Mouse (Mus musculus) midbrain, embryonic 13.5 days (tissue): ENCODE measurements around the gene Gldc. TPM values are rescaled to one million over a fixed set of nuclear protein-coding genes. Genes with fewer than 3 reads are reported as not detected.
A peak's percentile ranks its signal among the peaks of the same experiment; 100 is the strongest.

Experiments
- ATAC-seq: fragments of 200-750 bp; cut with Nextera tagmentation; 2 replicates; pipeline ENCODE4 v1.8.0; 2017; ENCODE audit warnings: mild to moderate bottlenecking, moderate TSS enrichment, moderate library complexity
- H3K27ac ChIP-seq: fragments of 300-500 bp; sonication (generic); 2 replicates; pipeline ENCODE4 v1.5.1; 2015; ENCODE audit warnings: inconsistent platforms, mild to moderate bottlenecking, moderate library complexity
- H3K27me3 ChIP-seq: fragments of 300-500 bp; sonication (generic); 2 replicates; pipeline ENCODE4 v1.6.1; 2015; ENCODE audit warnings: mild to moderate bottlenecking, inconsistent platforms
- H3K36me3 ChIP-seq: fragments of 300-500 bp; sonication (generic); 2 replicates; pipeline ENCODE4 v1.6.1; 2015; ENCODE audit warnings: mild to moderate bottlenecking, inconsistent platforms
- H3K4me1 ChIP-seq: fragments of 300-500 bp; sonication (generic); replicated peaks from 2 replicates; pipeline ENCODE4 v1.6.1; 2015; ENCODE audit warnings: inconsistent platforms
- H3K4me2 ChIP-seq: fragments of 300-500 bp; sonication (generic); replicated peaks from 2 replicates; pipeline ENCODE4 v1.6.1; 2015; ENCODE audit warnings: moderate library complexity, mild to moderate bottlenecking, inconsistent platforms
- H3K4me3 ChIP-seq: fragments of 300-500 bp; sonication (generic); replicated peaks from 2 replicates; pipeline ENCODE4 v1.5.1; 2015; ENCODE audit warnings: mild to moderate bottlenecking, inconsistent platforms
- H3K9ac ChIP-seq: fragments of 300-500 bp; sonication (generic); replicated peaks from 2 replicates; pipeline ENCODE4 v1.6.1; 2015; ENCODE audit warnings: mild to moderate bottlenecking, inconsistent platforms
- H3K9me3 ChIP-seq: fragments of 300-500 bp; sonication (generic); 2 replicates; pipeline ENCODE4 v1.6.1; 2016; ENCODE audit warnings: mild to moderate bottlenecking, inconsistent platforms
- WGBS: fragments of 180-500 bp; shearing (Covaris S2); methylation state at CpG from one replicate; pipeline ENCODE4 v1.1.7; 2015; 5-methylcytosine and 5-hydroxymethylcytosine counted together
- polyA plus RNA-seq: library from polyadenylated mRNA; unstranded; fragments of >200 nt; fragmentation: Nextera tagmentation; extraction: Ambion mirVana; gene quantifications from 2 replicates; pipeline ENCODE4 v1.2.1, GENCODE M21; 2015

The Gldc gene
- polyA plus RNA-seq, 1 experiment from 2014 or later = 11.4 TPM

- Histone ChIP-seq H3K4me3 (no peak overlapping the region), H3K27me3 (no peaks in the 10 kb centered on the region), H3K9me3 (no peaks in the 10 kb centered on the region), H3K4me2 (no peak overlapping the region), H3K27ac (no peak overlapping the region), H3K36me3 (no peaks in the 10 kb centered on the region), H3K9ac (no peak overlapping the region), H3K4me1 (no peaks in the 10 kb centered on the region)
- ATAC-seq = no peak
- 85% methylated on average over 2 of the region's 2 CpGs for WGBS
Observed at GRCm38 (mm10) chr19:30185536-30185935, 10.3 kb upstream of the Gldc start.

GRCm38 (mm10) chr19:30179979-30180378 is 4.8 kb upstream of the Gldc start:
- H3K27ac ChIP-seq = no peak overlapping the region
- H3K9ac ChIP-seq = no peak overlapping the region
- H3K27me3 ChIP-seq = 0 out of 2 replicates have a peak, but pooled peaks cover 7% of the 10 kb centered on the region
- ATAC-seq = no peak
- no peaks in the 10 kb centered on the region for H3K36me3 ChIP-seq
- H3K4me1 ChIP-seq = 0 out of 2 replicates have a peak, but pooled peaks cover 3% of the 10 kb centered on the region
- no peaks in the 10 kb centered on the region for H3K9me3 ChIP-seq
- H3K4me2 ChIP-seq = no peak overlapping the region
- H3K4me3 ChIP-seq = no peak overlapping the region
- 97% methylated on average over 1 of the region's 1 CpGs for WGBS

DNA sequence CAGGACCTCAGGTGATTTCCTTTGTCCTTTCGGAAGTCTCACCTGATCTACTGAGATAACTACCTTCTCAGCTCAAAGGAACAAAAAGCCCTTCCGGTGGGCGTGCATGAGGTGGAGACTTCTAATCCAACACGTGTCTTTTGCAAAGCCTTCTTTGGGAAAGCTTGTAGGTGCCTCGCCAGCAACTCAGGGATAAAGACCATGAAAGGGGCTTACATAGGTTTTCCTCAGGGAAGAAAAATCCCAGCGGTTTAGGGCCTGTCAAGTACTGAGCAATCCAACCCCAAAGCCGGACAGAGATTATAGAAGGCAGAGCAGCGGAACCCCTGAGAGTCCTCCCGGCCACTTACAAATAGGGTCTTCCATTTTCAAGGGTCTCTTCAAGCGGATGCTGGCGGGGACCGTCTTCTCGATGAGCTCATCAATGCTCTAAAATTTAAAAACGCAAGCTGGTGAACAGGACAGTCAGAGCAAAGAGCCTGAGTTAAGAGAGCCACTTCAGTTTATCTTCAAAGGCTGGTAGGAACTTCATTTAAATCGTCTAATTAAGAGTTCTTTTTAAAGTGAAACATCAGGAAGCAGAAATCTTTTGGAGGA is 1.1 kb downstream of the Gldc start:
- Histone ChIP-seq H3K36me3 (no peaks in the 10 kb centered on the region), H3K27ac (no peak overlapping the region), H3K4me2 (peak overlapping the region; percentile 95), H3K4me3 (peak overlapping the region; percentile 57), H3K9ac (peak overlapping the region; percentile 71), H3K27me3 (peaks cover 20% of the 10 kb centered on the region), H3K9me3 (no peaks in the 10 kb centered on the region), H3K4me1 (peaks cover 14% of the 10 kb centered on the region)
- 2% methylated on average over 15 of the region's 15 CpGs for WGBS
- no peak for ATAC-seq

GRCm38 (mm10) chr19:30171346-30172055 is 3.7 kb downstream of the Gldc start:
- WGBS = 72% methylated on average over 8 of the region's 8 CpGs
- no peaks in the 10 kb centered on the region for H3K9me3 ChIP-seq
- ATAC-seq = no peak

DNA sequence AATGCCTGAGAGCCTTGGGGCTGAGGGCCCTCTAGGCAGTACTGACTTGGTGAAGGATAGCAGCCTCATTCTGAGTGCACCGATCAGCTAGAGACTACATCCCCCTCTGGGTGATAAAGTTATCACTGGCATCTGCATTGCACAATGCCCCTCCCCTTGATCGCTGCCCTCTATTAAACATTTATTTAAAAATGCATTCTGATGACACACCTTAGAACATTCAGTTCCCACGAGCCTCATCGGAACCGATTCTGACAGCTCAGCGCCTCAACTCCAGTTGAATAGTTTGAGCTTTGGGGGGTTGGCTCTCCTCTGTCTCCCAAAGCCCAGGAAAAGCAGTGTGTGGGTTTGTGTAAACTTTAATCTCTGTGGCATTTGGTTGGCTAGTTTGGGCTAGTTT is 4.9 kb downstream of the Gldc start:
- ATAC-seq = no peak
- H3K9ac ChIP-seq = no peak overlapping the region
- H3K9me3 ChIP-seq = no peaks in the 10 kb centered on the region
- H3K27me3 ChIP-seq = peaks cover 13% of the 10 kb centered on the region
- H3K27ac ChIP-seq = no peak overlapping the region
- H3K4me1 ChIP-seq = peaks cover 11% of the 10 kb centered on the region
- H3K4me2 ChIP-seq = no peak overlapping the region
- H3K36me3 ChIP-seq = no peaks in the 10 kb centered on the region
- WGBS = 89% methylated on average over 6 of the region's 6 CpGs
- H3K4me3 ChIP-seq = no peak overlapping the region

More at GRCm38 (mm10) chr19:30171346-30172055, 3.7 kb downstream of the Gldc start:
- Histone ChIP-seq H3K4me1 (peaks cover 14% of the 10 kb centered on the region), H3K27me3 (peaks cover 20% of the 10 kb centered on the region), H3K36me3 (no peaks in the 10 kb centered on the region), H3K27ac (no peak overlapping the region), H3K9ac (no peak overlapping the region), H3K4me3 (no peak overlapping the region), H3K4me2 (no peak overlapping the region)

DNA sequence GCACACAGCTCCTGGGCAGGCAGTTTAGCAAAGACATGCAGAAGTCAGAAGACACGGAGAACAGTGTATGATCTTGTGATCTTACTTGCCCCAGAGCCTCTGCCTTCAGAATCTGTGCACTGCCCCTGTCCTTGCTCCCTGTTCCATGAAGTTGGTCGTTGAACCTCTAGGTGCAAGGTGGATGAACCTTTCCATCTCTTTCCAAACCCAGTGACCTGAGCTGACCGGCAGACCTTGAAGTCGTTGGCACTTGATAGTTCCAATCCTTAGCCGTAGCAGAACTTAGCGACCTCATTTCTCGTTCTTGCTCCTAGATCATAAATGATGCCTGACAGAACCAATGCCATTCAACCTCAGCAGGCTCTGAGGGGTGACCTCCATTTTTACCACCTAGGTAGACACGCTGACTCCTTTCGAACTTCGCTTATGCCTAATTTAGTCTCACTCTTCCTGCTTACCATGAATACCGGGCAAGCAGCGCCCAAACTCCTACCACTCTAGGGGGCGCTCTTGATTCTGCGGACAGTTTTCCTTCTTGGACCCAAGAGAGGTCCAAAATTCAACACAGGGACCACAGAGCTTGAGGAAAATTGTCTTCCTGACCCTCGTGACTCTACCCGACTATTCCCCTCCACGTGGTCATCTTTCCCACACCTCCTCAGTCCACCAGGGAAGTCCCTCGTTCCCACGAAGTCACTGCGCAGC is 8.3 kb downstream of the Gldc start:
- Histone ChIP-seq H3K27ac (no peak overlapping the region), H3K9ac (no peak overlapping the region), H3K36me3 (no peaks in the 10 kb centered on the region), H3K4me2 (no peak overlapping the region), H3K9me3 (no peaks in the 10 kb centered on the region), H3K4me3 (no peak overlapping the region), H3K27me3 (no peaks in the 10 kb centered on the region), H3K4me1 (no peaks in the 10 kb centered on the region)
- WGBS = 92% methylated on average over 20 of the region's 20 CpGs
- no peak for ATAC-seq

GRCm38 (mm10) chr19:30164228-30164627 is 11.0 kb downstream of the Gldc start:
- WGBS = 88% methylated on average over 2 of the region's 2 CpGs
- no peaks in the 10 kb centered on the region for H3K27me3 ChIP-seq
- no peaks in the 10 kb centered on the region for H3K36me3 ChIP-seq
- H3K27ac ChIP-seq = no peak overlapping the region
- ATAC-seq = no peak
- H3K9me3 ChIP-seq = no peaks in the 10 kb centered on the region
- no peak overlapping the region for H3K4me3 ChIP-seq
- H3K9ac ChIP-seq = no peak overlapping the region
- no peak overlapping the region for H3K4me2 ChIP-seq
- peaks cover 4% of the 10 kb centered on the region; the same call in 1 of the 2 replicates for H3K4me1 ChIP-seq

DNA sequence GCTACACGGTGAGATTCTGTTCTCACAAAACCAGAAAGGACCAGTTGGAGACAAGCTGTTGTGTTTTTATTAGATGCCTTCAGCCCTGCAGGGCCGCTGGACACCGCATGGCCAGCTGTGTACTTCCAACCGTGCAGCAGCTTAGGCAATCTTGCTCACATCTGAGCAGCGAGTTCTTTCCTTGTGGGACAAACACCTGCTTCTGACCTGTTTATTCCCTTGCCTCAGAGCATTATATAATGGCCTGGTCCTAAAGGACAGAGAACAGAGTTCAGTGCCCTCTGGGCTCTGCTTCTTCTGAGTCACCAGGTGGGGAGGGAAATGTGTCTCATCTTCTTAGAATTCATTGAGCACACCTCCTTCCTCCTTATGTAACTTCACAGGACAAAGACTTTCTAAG is 12.4 kb downstream of the Gldc start:
- ATAC-seq = no peak

DNA sequence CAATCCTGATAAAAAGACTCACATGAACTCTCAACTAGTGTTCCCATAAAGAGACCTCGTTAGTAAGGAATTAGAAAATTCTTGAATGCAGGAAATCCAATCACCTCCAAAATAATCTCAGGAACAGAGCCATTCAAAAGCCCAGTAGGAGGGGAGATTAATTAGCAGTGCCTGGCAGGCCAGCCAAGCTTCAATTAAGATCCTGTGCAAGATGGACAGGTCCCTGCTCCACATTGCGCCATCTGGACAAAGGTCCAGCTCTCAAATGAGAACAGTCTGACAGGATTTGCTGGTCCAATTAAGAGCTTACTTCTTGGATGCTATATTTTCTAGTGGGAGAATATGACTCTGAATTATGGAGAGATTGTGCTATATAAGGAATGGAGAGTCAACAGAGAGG is 15.2 kb downstream of the Gldc start:
- H3K27me3 ChIP-seq = no peaks in the 10 kb centered on the region
- ATAC-seq = 0 out of 2 replicates have a peak, but pooled peaks have one; percentile 21
- no peak overlapping the region for H3K9ac ChIP-seq
- no peaks in the 10 kb centered on the region for H3K36me3 ChIP-seq
- WGBS = 17% methylated on average over 2 of the region's 2 CpGs
- peaks cover 22% of the 10 kb centered on the region for H3K4me1 ChIP-seq
- no peaks in the 10 kb centered on the region for H3K9me3 ChIP-seq
- H3K4me3 ChIP-seq = no peak overlapping the region
- H3K27ac ChIP-seq = peak overlapping the region; percentile 32; the same call in 1 of the 2 replicates
- no peak overlapping the region for H3K4me2 ChIP-seq

More for the DNA sequence above, 12.4 kb downstream of the Gldc start:
- Histone ChIP-seq H3K9me3 (no peaks in the 10 kb centered on the region), H3K9ac (no peak overlapping the region), H3K27me3 (no peaks in the 10 kb centered on the region), H3K36me3 (no peaks in the 10 kb centered on the region), H3K4me2 (no peak overlapping the region), H3K4me1 (peaks cover 7% of the 10 kb centered on the region), H3K4me3 (no peak overlapping the region), H3K27ac (no peak overlapping the region)
- WGBS = 75% methylated on average over 5 of the region's 5 CpGs

- Histone ChIP-seq H3K27me3 (no peaks in the 10 kb centered on the region), H3K36me3 (no peaks in the 10 kb centered on the region), H3K27ac (no peak overlapping the region), H3K9me3 (no peaks in the 10 kb centered on the region), H3K9ac (no peak overlapping the region), H3K4me3 (no peak overlapping the region), H3K4me2 (no peak overlapping the region), H3K4me1 (peaks cover 35% of the 10 kb centered on the region)
- WGBS = 92% methylated on average over 4 of the region's 4 CpGs
- no peak for ATAC-seq
Observed at GRCm38 (mm10) chr19:30158189-30158588, 17.0 kb downstream of the Gldc start.

DNA sequence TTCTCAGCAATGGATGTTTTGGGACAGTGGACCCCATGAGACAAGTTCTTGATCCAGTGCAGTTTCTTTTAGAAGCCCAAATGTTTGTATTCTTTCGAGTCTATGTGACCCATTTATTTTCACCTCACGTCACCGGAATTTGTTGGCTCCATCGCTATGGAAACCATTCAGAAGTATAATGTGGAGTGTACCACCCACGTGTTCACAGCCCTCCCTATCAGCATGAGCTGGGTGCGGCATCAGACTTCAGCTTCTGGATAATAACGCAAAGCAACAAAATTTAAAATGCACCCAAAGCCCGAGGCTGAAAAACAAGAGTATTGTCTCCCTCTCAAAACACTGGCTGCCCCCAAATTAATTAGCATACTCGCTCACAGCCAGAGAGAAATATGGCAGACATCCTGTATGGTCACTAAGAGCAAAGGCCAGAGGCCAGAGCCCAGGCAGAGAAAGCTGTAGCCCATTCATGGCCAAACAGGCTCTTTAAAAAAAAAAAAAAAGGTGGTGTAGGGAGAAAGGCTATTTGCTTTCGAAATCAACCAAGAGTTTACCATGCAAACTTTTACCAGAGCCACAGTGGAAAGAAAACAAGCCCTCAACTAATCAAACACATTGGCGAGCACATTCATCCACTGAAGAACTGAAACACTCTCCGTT is 18.1 kb downstream of the Gldc start:
- Histone ChIP-seq H3K9me3 (no peaks in the 10 kb centered on the region), H3K4me1 (peaks cover 35% of the 10 kb centered on the region), H3K4me3 (no peak overlapping the region), H3K36me3 (no peaks in the 10 kb centered on the region), H3K27me3 (no peaks in the 10 kb centered on the region), H3K4me2 (peak overlapping the region; percentile 36), H3K9ac (no peak overlapping the region), H3K27ac (no peak overlapping the region)
- 30% methylated on average over 12 of the region's 12 CpGs for WGBS
- ATAC-seq = peak; percentile 61

DNA sequence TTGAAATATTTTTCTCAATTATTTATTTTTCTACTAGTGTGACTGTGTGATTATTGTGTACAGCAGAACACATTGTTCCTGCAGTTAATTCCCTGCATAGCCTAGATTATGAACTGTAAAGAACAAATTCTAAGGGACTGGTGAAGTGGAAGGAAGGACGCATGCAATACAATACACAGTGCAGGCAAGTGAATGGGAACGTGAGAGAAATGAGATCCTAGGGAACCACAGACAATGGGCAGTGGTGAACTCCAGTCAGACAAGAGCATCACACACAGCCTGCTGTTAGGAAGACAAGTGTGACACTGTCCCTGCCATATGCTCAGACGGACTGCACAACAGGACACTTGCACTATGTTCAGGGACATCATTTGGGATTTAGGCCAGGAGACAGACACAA is 21.5 kb downstream of the Gldc start:
- H3K4me2 ChIP-seq = no peak overlapping the region
- WGBS = 7% methylated on average over 3 of the region's 3 CpGs
- ATAC-seq = peak; percentile 78
- no peaks in the 10 kb centered on the region for H3K36me3 ChIP-seq
- H3K9me3 ChIP-seq = no peaks in the 10 kb centered on the region
- peak overlapping the region; percentile 27 for H3K27ac ChIP-seq
- 0 out of 2 replicates have a peak overlapping the region, but pooled peaks have one; percentile 1 for H3K9ac ChIP-seq
- H3K27me3 ChIP-seq = no peaks in the 10 kb centered on the region
- no peak overlapping the region for H3K4me3 ChIP-seq
- H3K4me1 ChIP-seq = peaks cover 30% of the 10 kb centered on the region
